Mouse (Mus musculus): ENCODE measurements around the gene Sec14l1.

- TF ChIP-seq POLR2A (IDR thresholded peaks at IDR 0.05; ENCODE audit: borderline replicate concordance, control insufficient read depth, low read depth, low read length) (no peak), CTCF (IDR thresholded peaks at IDR 0.05; ENCODE audit: control insufficient read depth, insufficient read depth, low read length) (no peak)
Observed at GRCm38 (mm10) chr11:117191524-117191923, 76.6 kb downstream of the Sec14l1 start.
